Mouse (Mus musculus) large intestine, adult 2 months (tissue): ENCODE results near the gene Cul7. TPM values are rescaled to one million over a fixed set of nuclear protein-coding genes. Genes with fewer than 3 reads are reported as not detected.

Experiments
- DNase-seq: peaks from one replicate; pipeline ENCODE4 v3.0.0-alpha.2; 2012; ENCODE audit warnings: low read depth, low spot score
- WGBS: fragments of 180-500 bp; shearing (Covaris S2); methylation state at CpG from one replicate; pipeline ENCODE4 v1.1.7; 2018; 5-methylcytosine and 5-hydroxymethylcytosine counted together
- polyA plus RNA-seq: library from polyadenylated mRNA; depleted of rRNA; stranded (reverse); fragments of >200 nt; gene quantifications from 2 replicates; pipeline ENCODE4 v1.2.3, GENCODE M21; 2012; rRNA removed

The Cul7 gene
- polyA plus RNA-seq, 1 experiment = 7.7 TPM

- 60% methylated on average over 5 of the region's 5 CpGs for WGBS
- no peak for DNase-seq
These were observed 49.1 kb downstream of the Cul7 start for GRCm38 (mm10) chr17:46699245-46699644.

- WGBS = 79% methylated on average over 3 of the region's 3 CpGs
- no peak for DNase-seq
These were observed 49.8 kb downstream of the Cul7 start for GRCm38 (mm10) chr17:46699912-46700311.

- 70% methylated on average over 12 of the region's 12 CpGs for WGBS
These were observed 51.4 kb downstream of the Cul7 start for GRCm38 (mm10) chr17:46701489-46701888.

GRCm38 (mm10) chr17:46702100-46702499, 52.0 kb downstream of the Cul7 start:
- WGBS = 89% methylated on average over 12 of the region's 12 CpGs
- DNase-seq = no peak

More at GRCm38 (mm10) chr17:46701489-46701888, 51.4 kb downstream of the Cul7 start:
- DNase-seq = no peak

- 85% methylated on average over 5 of the region's 5 CpGs for WGBS
- no peak for DNase-seq
These were observed 52.4 kb downstream of the Cul7 start for GRCm38 (mm10) chr17:46702506-46702905.

- 2% methylated on average over 40 of the region's 41 CpGs for WGBS
- DNase-seq = no peak
These were observed 54.1 kb downstream of the Cul7 start for GRCm38 (mm10) chr17:46703971-46704886.

GRCm38 (mm10) chr17:46704887-46705835, 55.0 kb downstream of the Cul7 start, which contains the start of gene Ppp2r5d:
Gene Ppp2r5d, minus strand, starts transcription at chr17:46705111.
- peak; percentile 96 for DNase-seq
- WGBS = under 1% methylated on average over 48 of the region's 48 CpGs

- WGBS = 93% methylated on average over 14 of the region's 14 CpGs
These were observed 56.4 kb downstream of the Cul7 start for GRCm38 (mm10) chr17:46706375-46707089.

GRCm38 (mm10) chr17:46710959-46711597, 60.9 kb downstream of the Cul7 start, which contains the start of gene Pex6:
Gene Pex6, plus strand, starts transcription at chr17:46711463.
- peak; percentile 84 for DNase-seq

More at GRCm38 (mm10) chr17:46706375-46707089, 56.4 kb downstream of the Cul7 start:
- DNase-seq = no peak

GRCm38 (mm10) chr17:46711612-46712271, 61.6 kb downstream of the Cul7 start:
- no peak for DNase-seq
- WGBS = under 1% methylated on average over 76 of the region's 76 CpGs

More at GRCm38 (mm10) chr17:46710959-46711597, 60.9 kb downstream of the Cul7 start, which contains the start of gene Pex6:
- WGBS = 5% methylated on average over 36 of the region's 36 CpGs

GRCm38 (mm10) chr17:46712442-46712841, 62.3 kb downstream of the Cul7 start:
- 22% methylated on average over 7 of the region's 7 CpGs for WGBS
- DNase-seq = no peak

GRCm38 (mm10) chr17:46713849-46714248, 63.7 kb downstream of the Cul7 start:
- DNase-seq = no peak
- 87% methylated on average over 9 of the region's 9 CpGs for WGBS

Other genes with a start within 250 kb of the Cul7 start
- 0.60 and 0.83 TPM in 2 replicates for gene Crip3, start 221.4 kb upstream of the Cul7 start, polyA plus RNA-seq
- not detected in 2 replicates for gene Slc22a7, start 211.9 kb upstream of the Cul7 start, polyA plus RNA-seq
- 0.11 and 0.15 TPM in 2 replicates for gene Ttbk1, start 162.7 kb upstream of the Cul7 start, polyA plus RNA-seq
- 7.1 and 8.1 TPM in 2 replicates for gene Dnph1, start 153.6 kb upstream of the Cul7 start, polyA plus RNA-seq
- 4.1 and 6.1 TPM in 2 replicates for gene Cul9, start 103.9 kb upstream of the Cul7 start, polyA plus RNA-seq
- 120 and 129 TPM in 2 replicates for gene Srf, start 94.2 kb upstream of the Cul7 start, polyA plus RNA-seq
- gene Ptk7, start 20.8 kb upstream of the Cul7 start, polyA plus RNA-seq = 6.6 and 7.1 TPM in 2 replicates
- gene Klc4, start 4.3 kb upstream of the Cul7 start, polyA plus RNA-seq = 80.8 and 113 TPM in 2 replicates
- 73.1 and 99.3 TPM in 2 replicates for gene Mrpl2, start 4.1 kb upstream of the Cul7 start, polyA plus RNA-seq
- 42.4 and 47.6 TPM in 2 replicates for gene Rrp36, start 24.0 kb downstream of the Cul7 start, polyA plus RNA-seq
- gene Mea1, start 28.5 kb downstream of the Cul7 start, polyA plus RNA-seq = 83.7 and 90.1 TPM in 2 replicates
- gene Klhdc3, start 30.6 kb downstream of the Cul7 start, polyA plus RNA-seq = 79.1 and 90.0 TPM in 2 replicates
- 86.8 and 108 TPM in 2 replicates for gene Ppp2r5d, start 54.8 kb downstream of the Cul7 start, polyA plus RNA-seq
- 46.8 and 49.9 TPM in 2 replicates for gene Pex6, start 61.1 kb downstream of the Cul7 start, polyA plus RNA-seq
- 0.94 and 1.5 TPM in 2 replicates for gene Gnmt, start 78.8 kb downstream of the Cul7 start, polyA plus RNA-seq
- gene Cnpy3, start 101.9 kb downstream of the Cul7 start, polyA plus RNA-seq = 34.9 and 38.8 TPM in 2 replicates
- not detected in 2 replicates for gene Ptcra, start 113.4 kb downstream of the Cul7 start, polyA plus RNA-seq
- 67.3 and 82.3 TPM in 2 replicates for gene 2310039H08Rik, start 122.3 kb downstream of the Cul7 start, polyA plus RNA-seq
- gene Rpl7l1, start 132.3 kb downstream of the Cul7 start, polyA plus RNA-seq = 27.2 and 28.5 TPM in 2 replicates
- gene Bicral, start 208.1 kb downstream of the Cul7 start, polyA plus RNA-seq = 5.4 and 11.4 TPM in 2 replicates
- gene Tbcc, start 240.3 kb downstream of the Cul7 start, polyA plus RNA-seq = 16.0 and 18.2 TPM in 2 replicates